9 mouse cellular contexts compared by ENCODE assay signal in genomic region chr13:109481446-109481845, GRCm38 (mm10).
A peak's percentile ranks its signal among the peaks of the same experiment; 100 is the strongest.
DNase-seq lines count a peak whose midpoint lies in the region; ATAC-seq and TF ChIP-seq lines count a peak whose summit lies in the region.
"Had no signal": no experiment of that assay in that cellular context is flagged by ENCODE, and none has a peak within 500 bp of the region (broad histone marks: within the 10 kb centered on the region; RNA-seq: fewer than 3 reads in every experiment).

No protein-coding gene starts in this region.

- no peak for TF ChIP-seq CTCF in liver, postnatal 0 days (IDR thresholded peaks at IDR 0.05; ENCODE audit: low read depth)

- H3K4me1 ChIP-seq in heart, embryonic 12.5 days (replicated peaks): peaks cover 16% of the 10 kb centered on the region
- peaks cover 3% of the 10 kb centered on the region; the same call in 1 of the 2 replicates for H3K4me1 ChIP-seq in liver, postnatal 0 days (ENCODE audit: insufficient read depth)
- H3K4me1 ChIP-seq: hindbrain, embryonic 15.5 days had no signal

- no peak overlapping the region for H3K4me3 ChIP-seq in heart, embryonic 12.5 days
- H3K4me3 ChIP-seq in liver, postnatal 0 days (ENCODE audit: low read depth, low read length): no peak overlapping the region
- H3K4me3 ChIP-seq: hindbrain, embryonic 15.5 days; midbrain, embryonic 10.5 days had no signal

- H3K4me2 ChIP-seq in heart, embryonic 12.5 days: peak overlapping the region; percentile 21; the same call in 1 of the 2 replicates
- peak overlapping the region; percentile 49 for H3K4me2 ChIP-seq in liver, postnatal 0 days (ENCODE audit: low read depth, low read length)
- H3K4me2 ChIP-seq: hindbrain, embryonic 15.5 days had no signal

- peak; percentile 14 for DNase-seq in ovary, postnatal 14 days (ENCODE audit: low spot score)
- no peak for DNase-seq in ovary, postnatal 10 days (ENCODE audit: low spot score)
- DNase-seq in liver, postnatal 0 days: peak; percentile 77
- no peak for DNase-seq in right cerebral cortex, adult 18-20 months
- no peak for DNase-seq in c-Kit-positive CD71-positive TER-119-positive erythroid progenitor cells, embryonic 14.5 days (ENCODE audit: low spot score)
- DNase-seq in embryo, embryonic 10.5 days (ENCODE audit: low spot score): no peak

- no peak for ATAC-seq in heart, embryonic 12.5 days (ENCODE audit: insufficient number of reproducible peaks, low FRiP score)
- peak; percentile 98 for ATAC-seq in liver, postnatal 0 days

- H3K36me3 ChIP-seq in heart, embryonic 12.5 days: no peaks in the 10 kb centered on the region
- no peaks in the 10 kb centered on the region for H3K36me3 ChIP-seq in liver, postnatal 0 days (replicated peaks; ENCODE audit: insufficient read depth, low read length)
- H3K36me3 ChIP-seq: hindbrain, embryonic 15.5 days; midbrain, embryonic 10.5 days had no signal

- no peaks in the 10 kb centered on the region for H3K27me3 ChIP-seq in heart, embryonic 12.5 days (replicated peaks)
- H3K27me3 ChIP-seq in liver, postnatal 0 days (ENCODE audit: insufficient read depth, low read length): no peaks in the 10 kb centered on the region
- H3K27me3 ChIP-seq: hindbrain, embryonic 15.5 days had no signal

- no peak overlapping the region for H3K9ac ChIP-seq in heart, embryonic 12.5 days
- no peak overlapping the region for H3K9ac ChIP-seq in liver, postnatal 0 days (replicated peaks)
- H3K9ac ChIP-seq: hindbrain, embryonic 15.5 days had no signal

- TF ChIP-seq EP300 in liver, postnatal 0 days (IDR thresholded peaks at IDR 0.05; ENCODE audit: low read depth): 0 out of 2 replicates have a peak, but pooled peaks have one; percentile 21

- H3K27ac ChIP-seq in heart, embryonic 12.5 days (ENCODE audit: poor library complexity, severe bottlenecking): no peak overlapping the region
- peak overlapping the region; percentile 56 for H3K27ac ChIP-seq in liver, postnatal 0 days (ENCODE audit: low read depth)
- H3K27ac ChIP-seq: hindbrain, embryonic 15.5 days; midbrain, embryonic 10.5 days had no signal

- WGBS in heart, embryonic 12.5 days: 13% methylated on average over 7 of the region's 7 CpGs
- WGBS in liver, postnatal 0 days (ENCODE audit: insufficient replicate concordance): 49% methylated on average over 7 of the region's 7 CpGs

- H3K9me3 ChIP-seq in heart, embryonic 12.5 days (replicated peaks): no peaks in the 10 kb centered on the region
- H3K9me3 ChIP-seq in liver, postnatal 0 days (ENCODE audit: low read length): no peaks in the 10 kb centered on the region
- H3K9me3 ChIP-seq: hindbrain, embryonic 15.5 days; midbrain, embryonic 10.5 days had no signal

Comparison
In these comparisons a context has a peak if more than half of its experiments do, and no peak if none do; other contexts are left out.
1. DNase-seq: peak in ovary, postnatal 14 days (single experiment) and liver, postnatal 0 days (single experiment); none in ovary, postnatal 10 days (single experiment), right cerebral cortex, adult 18-20 months (single experiment), c-Kit-positive CD71-positive TER-119-positive erythroid progenitor cells, embryonic 14.5 days (single experiment) and embryo, embryonic 10.5 days (single experiment).